Mouse (Mus musculus) WW6 (cell line): Measurements from ENCODE around the gene Fam221b.
A peak's percentile ranks its signal among the peaks of the same experiment; 100 is the strongest.

Source experiments
- DNase-seq: peaks from one replicate; pipeline ENCODE4 v3.0.0-alpha.2; 2013; ENCODE audit warnings: low read depth, low spot score

Fam221b gene

DNA sequence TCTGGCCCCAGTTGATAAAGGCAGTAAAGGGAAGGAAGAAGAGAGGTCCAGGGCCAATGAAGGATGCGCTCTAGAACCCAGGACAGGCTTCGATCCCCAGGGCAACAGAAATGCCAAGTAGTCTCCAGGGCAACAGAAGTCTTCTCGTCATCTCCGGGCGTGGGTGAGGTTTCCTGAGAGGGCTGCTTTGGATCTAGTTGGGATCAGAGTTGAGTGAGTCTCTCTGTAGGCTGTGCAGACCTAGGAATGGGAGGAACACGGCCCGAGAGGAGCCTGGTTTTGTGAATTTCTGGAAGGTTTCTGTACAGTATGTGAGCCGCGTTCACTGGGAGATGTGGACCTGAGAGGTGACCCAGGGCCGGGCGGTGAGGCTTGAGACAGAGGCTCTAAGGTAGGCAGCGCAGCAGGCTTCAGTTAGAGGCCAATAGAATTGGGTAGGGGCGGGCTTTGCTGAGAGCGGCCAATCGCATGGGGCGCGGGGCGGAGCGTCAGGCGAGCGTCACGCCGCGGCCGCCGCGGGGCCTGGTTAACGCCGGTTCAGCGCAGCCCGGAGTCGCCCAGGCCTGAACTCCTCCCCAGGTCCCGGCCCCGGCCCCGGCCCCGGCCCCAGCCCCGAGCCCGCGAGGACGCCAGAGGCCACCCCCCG, at the start of gene Fam221b, which contains the start of gene Tmem8b:
Fam221b (minus strand) TSS at position 364 of the 646 bp plus-strand sequence.
Tmem8b (plus strand) TSS at position 190 of the 646 bp plus-strand sequence.
- DNase-seq, result peak; percentile 62

DNA sequence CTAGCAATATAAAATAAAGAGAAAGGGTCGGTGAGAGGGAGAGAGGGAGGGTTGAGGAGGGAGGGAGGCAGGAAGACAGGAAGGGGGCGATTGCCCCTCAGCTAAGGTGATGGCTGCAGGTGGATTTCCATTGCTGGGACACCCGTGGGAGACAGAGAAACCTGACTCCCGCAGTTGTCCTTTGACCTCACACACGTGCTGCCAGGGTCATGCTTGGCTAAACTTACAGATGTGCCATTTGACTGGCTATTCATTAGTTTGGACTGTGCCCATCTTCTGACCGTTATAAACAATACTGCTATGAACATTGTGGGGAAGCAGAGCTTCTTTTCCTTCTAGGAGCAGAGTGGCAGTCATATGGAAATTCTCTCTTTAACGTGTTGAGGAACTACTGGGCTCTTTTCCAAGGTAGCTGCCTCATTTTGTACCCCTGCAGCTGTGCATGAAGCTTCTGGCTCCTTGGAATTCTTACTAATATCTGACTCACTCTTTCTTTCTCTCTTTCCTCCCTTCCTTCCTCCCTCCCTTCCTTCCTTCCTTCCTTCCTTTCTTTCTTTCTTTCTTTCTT, 44.8 kb upstream of the Fam221b start:
- no peak for DNase-seq

DNA sequence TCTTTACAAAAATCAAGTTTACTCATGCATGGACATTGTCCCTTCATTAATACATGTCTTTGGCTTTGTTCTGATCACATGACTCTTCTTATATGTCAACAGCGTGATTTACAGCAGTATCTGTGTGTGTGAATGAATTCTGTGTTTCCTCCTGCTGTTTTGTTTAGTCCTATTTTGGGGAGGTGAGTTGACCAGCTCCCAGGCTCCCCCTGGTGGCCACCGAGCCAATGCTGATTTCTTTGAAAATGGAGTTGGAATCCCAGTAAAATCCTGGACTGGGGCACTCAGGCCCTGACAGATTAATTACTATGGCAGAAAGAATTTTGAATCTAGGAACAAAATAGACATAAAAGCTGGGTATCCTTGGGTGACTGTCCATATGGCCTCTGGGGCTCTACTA, 42.9 kb upstream of the Fam221b start:
- DNase-seq, result no peak

DNA sequence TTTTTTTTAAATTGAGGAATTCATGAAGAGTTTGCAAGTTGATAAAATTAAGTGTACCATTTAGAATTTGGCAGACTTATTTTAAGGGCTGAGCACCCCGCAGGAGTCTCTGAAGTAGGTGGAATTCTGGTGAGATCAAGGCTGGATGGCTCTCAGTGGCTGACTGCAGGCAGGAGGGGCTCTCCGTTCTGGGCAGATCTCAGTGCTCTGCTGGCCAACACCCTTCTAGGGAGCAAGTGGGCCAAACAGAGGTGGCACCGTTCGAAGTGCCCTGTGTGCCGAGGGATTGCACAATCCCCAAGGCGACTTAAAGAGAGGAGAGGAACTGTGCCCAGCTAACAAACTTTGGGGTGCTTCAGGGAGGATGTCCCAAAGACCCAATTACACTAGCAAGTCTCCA, 40.9 kb upstream of the Fam221b start, which contains the start of gene Olfr71:
Olfr71 (minus strand) TSS at position 387 of the 400 bp plus-strand sequence.
- no peak for DNase-seq

DNA sequence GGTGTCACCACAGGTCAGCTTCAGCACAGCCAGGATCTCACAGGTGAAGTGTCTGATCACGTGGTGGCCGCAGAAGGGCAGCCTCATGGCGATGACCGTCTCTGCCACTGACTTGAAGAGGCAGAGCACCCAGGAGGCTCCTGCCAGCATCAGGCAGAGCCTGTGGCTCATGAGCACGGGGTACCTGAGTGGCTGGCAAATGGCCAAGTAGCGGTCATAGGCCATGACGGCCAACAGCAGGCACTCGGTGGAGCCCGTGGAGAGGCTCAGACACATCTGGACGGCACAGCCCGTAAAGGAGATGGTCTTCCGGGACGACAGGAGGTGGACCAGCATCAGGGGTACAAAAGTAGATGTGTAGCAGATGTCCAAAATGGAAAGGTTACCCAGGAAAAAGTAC, 37.0 kb upstream of the Fam221b start:
- DNase-seq, result no peak

DNA sequence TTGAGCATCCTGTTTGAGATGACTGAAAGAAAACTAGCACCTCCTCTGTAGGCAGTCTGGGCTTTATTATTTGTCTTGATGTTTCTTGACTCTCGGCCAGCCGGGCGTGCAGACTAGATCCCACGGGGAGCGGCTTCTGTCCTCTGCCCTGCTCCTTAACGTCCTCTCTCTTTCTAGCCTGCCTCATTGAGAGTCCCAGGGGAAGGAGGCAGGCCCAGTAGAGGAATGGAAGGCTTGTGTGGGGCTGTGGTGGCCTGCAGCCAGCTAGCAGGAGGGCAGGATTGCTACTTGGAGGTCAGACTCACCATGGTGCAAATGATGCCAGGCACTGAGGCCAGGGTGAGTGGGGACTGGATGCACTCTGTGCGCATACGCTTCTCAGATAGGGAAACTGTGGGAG, 34.9 kb upstream of the Fam221b start:
- DNase-seq, result no peak

DNA sequence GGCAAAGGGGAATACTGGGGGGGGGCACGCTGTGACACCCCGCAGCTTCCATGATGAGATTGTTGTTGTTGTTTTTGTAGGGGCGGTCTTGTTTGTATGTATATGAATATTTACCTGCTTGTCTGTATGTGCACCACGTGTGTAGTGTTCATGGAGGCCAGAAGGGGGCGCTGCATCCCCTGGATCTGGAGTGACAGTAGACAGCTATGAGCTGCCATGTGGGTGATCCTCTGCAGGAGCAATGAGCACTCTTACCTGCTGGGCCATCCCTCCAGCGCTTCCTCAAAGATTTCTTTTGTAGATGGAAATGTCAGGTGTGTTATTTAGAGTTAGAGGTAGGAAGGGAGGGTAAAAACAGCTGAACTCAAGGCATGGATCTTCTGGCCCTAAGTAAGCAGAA, 34.5 kb upstream of the Fam221b start:
- DNase-seq, result no peak

DNA sequence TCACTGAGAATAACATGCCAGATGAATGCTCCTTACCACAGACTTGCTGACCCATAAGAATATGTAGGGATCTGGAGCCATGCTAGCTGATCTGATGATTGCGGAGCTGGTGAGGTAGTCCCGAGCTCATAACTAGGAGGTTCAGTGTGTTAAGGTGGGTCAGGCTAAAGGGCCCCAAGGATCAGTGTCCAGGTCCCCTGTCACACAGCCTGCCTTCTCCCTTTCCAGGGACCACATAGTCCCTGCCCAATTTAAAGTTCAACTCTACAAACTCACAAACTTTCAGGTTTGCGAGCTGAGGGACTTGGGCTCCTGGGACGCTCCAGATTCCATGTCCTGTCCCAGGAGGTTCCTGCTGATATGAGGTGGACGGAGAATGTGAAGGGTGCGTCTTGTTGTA, 31.8 kb upstream of the Fam221b start, which contains the start of gene Olfr70:
Olfr70 (minus strand) TSS at position 101 of the 400 bp plus-strand sequence.
- no peak for DNase-seq

DNA sequence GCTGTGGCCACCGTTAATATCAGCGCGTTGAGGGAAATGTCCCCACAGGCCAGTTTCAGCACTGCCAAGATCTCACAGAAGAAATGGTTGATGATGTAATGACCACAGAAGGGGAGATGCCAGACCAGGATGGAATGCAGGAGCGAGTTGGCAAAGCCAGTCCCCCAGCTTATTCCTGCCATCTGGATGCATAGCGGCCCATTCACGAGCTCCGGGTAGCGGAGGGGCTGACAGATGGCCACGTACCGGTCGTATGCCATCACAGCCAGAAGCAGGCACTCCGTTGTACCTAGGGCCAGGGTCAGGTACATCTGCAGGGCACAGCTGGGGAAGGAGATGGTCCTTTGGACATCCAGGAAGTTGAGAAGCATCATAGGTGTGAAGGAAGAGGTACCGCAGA, 27.6 kb upstream of the Fam221b start:
- DNase-seq, result no peak

DNA sequence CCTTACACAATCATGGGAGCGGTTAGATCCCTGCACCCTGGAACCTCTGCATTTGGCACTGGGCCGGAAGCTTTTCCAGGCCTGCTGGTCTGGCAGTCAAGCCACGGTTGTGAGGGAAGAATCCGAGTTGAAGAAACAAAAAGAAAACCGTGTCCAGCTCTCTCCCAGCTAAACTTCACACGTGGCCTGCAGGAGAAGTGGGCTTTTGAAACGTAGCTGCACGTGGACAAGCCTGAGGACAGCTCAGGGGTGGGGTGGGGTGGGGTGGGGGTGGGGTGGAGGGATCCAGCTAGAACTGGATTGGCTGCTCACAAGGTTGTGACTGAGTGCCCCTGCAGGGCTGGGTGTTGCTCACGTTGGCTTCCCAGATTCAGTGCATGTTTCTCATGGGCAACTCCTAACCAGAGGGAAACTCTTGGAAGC, 26.3 kb upstream of the Fam221b start:
- no peak for DNase-seq

DNA sequence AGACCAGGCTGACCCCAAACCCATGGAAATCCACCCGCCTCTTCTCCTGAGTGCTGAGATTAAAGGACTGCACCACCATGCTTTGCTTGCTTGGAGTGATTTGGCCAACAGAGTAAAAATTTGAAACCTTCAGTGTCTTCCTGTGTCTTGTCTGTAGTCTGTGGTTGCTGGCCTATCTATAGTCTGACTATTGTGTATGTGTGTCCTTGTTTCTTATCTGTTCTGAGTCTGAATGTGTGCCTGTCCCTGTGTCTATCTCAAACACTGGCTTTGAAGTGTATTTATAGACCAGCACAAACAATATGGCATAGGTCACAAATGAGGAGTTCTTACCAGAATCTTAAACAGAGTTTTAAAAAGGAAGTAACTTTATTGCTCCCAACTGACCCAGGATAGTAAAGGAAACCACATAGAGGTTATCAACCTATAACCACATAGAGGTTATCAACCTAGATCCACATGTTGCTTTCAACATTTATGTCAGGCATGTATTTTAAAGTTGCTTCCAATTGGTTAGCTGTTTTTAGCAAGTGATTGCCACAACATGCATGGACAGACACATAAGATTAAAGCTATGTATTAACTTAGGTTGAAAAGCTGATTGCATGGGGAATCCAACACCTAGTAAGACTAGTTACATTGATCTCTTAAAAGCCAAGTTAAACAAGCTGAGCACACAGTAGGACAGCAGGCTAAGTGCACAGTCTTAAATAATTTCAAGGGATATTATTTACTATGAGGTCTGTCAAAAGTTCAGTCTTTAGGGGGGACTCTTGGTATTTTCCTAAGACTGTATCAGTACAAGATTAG, 25.7 kb upstream of the Fam221b start:
- no peak for DNase-seq

DNA sequence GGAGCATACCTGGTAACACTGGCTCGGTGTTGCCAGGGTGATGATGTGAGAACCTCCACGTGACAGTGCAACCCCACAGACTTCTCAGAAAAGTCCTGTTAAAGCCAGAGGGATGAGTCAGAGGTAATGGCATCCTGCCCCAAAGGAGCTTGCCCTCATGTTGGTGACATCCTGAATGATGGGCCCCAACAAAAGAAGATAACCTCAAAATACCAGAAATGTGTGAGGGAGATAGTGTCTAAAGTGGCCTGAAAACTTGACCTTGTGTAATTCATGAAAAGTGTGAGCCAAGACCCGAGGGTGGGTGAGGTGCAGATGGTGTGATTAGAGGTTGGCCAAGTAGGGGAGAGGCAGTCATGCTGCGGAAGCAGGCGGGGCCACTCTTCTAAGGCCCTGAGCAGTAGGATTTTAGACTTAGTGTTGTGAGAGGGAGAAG, 24.9 kb upstream of the Fam221b start:
- DNase-seq, result no peak

DNA sequence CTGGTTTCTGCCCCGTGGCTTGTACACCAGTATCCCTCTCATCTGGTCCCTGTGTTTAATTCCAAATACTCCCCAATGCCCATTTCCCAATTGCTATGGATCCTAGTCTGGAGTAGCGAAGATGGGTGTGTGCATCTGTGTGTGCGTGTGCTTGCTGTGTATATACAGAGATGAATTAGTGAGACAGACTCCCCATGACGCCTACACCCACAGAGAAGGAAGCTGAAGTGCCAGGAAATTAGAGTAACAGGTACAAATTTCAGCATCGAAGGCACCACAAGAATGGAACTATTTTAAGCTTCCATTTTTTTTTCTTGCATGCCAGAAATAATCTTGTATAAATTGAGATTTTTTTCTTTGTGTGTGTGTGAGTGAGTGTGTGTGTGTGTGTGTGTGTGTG, 22.1 kb upstream of the Fam221b start:
- no peak for DNase-seq

DNA sequence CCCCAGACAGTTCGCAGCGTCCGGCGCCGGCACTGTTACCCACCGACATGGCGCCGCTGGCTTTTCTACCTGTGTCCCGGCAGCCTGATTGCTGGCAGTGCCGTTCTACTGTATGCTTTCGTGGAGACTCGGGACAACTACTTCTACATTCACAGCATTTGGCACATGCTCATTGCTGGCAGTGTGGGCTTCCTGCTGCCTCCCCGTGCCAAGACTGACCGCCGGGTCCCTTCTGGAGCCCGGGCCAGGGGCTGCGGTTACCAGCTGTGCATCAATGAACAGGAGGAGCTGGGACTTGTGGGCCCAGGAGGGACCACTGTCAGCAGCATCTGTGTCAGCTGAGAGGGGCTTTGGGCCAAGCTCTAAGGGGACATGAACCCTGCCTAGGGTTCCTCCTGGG, 21.1 kb upstream of the Fam221b start:
- no peak for DNase-seq

DNA sequence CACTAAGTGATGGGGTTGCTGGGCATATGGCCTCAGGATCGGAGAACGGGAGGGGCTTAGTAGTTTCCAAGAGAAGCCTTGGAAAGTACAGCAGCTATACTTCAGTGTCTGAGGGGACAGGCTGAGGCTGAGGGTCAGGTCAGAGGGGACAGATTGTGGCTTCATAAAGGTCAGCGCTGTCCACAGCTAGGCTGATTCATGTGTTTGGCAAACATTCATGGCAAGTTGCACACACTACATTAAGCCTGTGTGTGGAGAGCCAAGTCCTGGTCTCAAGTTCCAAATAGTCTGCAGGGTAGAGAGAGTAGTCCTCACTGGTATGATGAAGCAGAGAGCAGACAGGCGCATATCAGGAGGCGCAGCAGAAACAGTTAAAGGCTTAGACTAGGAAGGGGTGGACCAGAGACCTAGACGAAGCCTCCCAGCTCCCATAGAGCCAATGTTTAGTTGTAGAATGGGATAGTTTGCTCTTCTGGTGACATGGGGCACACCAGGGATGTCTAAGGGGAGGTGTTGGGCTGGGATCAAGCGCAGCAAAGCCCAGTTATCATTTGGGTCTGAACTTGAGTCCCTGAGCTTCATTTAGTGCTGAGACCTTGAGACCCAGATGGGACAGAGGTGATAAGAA, 10.6 kb upstream of the Fam221b start:
- no peak for DNase-seq

DNA sequence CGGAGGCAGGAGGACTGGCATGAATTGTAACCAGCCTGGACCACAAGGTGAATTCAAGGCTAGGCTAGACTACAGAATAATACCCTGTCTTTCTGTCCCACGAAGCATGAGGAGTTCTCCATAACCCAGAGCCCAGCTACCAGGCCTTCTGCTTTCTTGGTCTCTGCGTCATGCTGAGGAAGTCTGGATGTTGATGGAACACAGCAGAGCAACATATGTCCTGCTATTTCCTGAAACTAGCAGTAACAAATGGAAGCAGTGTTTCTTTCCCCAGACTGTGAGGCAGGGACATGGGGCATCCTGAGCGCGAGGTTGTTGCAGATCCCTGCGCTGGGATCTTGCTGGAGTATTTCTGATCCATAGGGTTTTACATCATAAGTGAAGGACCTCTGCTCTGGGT, 9.6 kb upstream of the Fam221b start:
- no peak for DNase-seq

DNA sequence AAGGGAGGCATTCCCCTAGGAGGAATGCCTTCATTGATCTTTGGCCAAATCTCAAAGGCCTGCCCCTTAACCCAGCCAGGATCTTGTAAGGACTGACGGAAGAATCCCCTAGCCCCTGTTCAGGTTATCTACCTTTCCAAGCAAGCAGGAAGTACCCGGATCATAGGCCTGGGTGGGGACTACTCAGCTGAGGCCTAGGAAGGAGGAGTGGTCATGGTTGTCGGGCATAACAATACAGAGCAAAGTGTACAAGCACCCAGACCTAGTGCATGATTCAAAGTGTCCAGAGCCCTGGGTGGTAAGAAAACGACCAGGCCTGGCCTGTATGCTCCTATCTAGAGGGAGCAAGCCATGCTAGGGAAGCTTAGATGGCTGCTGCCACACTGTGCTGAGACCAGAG, 6.7 kb upstream of the Fam221b start:
- DNase-seq, result no peak

DNA sequence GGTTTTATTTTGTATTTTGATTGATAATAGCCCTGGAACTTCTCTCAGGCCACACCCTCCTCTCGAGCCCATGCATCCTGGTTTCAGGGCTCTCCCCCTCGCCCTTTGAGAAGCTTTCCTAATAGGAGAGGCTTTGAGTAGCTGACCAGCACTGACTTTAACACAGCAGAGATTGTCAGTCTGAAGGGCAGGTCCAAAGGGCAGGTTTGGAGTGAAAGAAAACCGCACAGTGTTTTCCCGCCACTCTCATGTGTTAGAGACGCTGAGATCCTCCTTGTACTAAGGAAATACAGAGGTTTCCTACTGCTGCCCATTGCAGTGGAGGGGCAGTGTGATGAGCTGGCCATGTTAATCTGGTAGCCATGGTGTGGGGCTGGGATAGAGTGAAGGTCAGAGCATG, 6.0 kb upstream of the Fam221b start:
- no peak for DNase-seq

DNA sequence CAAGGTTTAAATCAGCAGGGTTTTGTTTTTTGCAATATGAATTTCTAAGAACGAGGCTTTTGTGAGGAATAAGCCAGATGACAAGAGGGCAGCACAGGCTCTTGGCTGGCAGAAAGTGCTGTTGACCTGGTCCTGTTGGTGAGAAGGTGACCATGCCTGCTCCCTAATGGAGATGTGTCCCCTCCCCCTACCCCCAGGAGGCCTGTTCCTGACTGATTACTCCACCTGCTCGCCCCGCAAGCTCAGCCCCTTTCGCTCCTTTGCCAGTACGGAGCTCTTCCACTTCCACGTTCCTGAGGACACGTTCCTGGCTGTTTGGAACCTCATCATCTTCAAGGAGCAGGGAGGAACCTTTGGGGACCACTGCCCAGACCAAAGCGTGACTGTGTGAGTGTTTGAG, 4.8 kb upstream of the Fam221b start:
- no peak for DNase-seq

DNA sequence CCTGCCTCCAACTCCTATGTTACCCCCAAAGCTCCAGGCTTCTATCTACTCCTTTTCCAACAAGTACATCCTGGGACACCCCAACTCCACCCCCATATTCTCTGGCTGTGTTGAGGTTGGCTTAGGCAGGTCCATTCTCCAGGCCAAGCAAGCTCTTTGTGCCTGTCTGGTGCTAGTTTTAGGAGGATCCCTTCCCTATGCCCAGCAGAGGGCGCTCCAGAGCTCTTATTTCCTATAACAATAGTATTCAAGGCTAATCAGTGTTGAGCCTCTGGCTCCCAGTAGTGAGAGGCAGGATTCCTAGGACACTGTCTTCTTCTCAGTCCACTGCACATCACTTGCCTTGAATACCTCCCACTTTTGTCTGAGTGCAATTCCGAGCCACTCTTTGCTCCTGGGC, 3.1 kb upstream of the Fam221b start:
- DNase-seq, result no peak

DNA sequence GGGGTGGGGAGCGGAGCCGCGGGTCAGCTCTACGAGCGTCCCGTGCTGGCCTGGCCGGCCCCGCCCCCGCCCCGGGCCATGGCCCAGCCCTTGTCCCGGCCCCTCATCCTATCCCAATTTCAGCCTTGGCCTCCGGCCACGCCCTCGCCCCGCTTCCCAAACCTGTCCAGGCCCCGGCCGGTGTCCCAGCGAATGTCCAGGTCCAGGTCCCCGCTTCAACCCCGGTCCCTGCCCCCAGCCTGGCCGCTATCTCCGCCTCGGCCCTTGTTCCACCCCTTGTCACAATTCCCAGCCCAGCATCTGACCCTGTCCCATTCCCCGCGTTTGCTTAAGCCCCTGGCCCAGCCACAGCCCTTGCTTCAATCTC, 466 bp upstream of the Fam221b start:
- no peak for DNase-seq

DNA sequence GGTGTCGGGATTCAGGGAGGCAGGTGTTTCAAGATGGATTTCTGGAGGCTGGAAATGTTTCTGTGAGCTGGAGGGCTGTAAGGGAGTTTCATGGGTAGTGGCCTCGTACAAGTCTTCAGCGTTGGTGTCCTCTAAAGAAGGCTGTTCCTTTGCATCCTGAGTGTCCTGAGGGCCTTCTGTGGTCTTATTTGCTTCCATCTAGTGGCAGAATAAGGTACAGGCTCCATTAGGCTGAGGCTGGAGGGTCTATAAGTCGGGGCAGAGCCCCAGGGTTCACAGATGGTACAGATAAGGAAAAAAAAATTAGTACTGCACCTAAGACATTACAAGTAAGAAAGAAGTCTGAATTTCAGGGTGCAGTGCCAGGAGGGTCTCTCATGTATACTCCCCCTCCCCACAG, 2.5 kb downstream of the Fam221b start:
- no peak for DNase-seq
